Mouse (Mus musculus): ENCODE data around the gene Zfp423.

The Zfp423 gene

DNA sequence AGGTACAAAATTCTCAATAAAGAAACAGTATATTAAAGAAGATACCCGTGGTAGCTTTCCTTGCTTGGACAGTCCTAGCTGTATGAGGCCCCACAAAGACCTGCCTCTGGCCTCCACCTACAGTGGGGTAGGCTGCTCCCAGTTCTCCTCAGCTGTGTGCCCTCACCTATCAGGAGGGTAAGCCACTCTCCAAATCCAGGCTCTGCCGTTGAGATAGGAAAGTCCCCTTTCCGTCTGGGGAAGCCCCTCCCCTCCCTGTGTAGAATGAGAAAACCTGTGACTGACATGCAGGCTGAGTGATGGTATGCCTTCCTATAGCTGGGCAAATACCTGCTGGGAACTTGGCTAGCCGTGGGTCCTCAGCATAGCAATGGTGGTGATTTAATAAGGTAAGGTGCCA lies 257.8 kb downstream of the Zfp423 start:
- no peak for DNase-seq (ENCODE audit: low spot score in 2 of 2)

DNA sequence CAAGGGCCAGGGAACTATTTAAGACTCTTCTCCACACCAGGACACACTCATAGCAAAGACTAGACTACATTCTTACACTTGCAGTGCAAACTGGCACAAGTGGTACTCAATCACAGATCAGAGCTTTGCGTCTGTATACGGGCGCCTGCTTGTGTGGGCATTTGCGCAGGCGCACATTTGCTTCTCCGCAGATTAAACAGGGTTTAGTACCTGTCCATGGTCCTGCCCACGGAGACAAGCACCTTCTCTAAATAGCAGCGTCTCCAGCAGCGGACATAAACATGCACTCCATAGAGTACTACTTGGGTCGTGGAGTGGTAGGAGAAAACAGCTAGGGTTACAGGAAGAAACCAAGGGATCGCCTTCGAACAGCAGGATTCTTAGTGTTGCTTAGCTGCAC lies 259.1 kb downstream of the Zfp423 start:
- DNase-seq (ENCODE audit: low spot score in 2 of 2) = no peak

DNA sequence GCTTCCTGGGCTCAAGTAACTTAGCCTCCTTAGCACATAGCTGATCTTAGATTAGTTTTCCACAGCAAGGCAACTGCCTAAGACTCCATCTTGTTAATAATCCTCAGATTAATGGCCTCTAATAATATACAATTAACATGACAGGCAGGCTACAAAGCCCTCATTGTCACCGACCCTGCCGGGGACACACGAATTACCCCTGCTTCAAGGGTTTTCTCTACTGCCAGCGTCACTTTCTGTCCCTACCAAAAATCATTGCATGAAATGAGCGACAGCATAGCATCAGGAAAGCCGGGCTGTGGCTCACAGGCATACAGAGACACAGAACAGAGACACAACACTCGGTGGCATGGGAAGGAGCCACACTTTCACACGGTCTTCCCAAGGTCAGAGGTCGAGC lies 262.3 kb downstream of the Zfp423 start:
- no peak for DNase-seq (ENCODE audit: low spot score in 2 of 2)

- no peak for DNase-seq (ENCODE audit: low spot score in 2 of 2)
These were observed 265.7 kb downstream of the Zfp423 start for GRCm38 (mm10) chr8:87693741-87694140.

DNA sequence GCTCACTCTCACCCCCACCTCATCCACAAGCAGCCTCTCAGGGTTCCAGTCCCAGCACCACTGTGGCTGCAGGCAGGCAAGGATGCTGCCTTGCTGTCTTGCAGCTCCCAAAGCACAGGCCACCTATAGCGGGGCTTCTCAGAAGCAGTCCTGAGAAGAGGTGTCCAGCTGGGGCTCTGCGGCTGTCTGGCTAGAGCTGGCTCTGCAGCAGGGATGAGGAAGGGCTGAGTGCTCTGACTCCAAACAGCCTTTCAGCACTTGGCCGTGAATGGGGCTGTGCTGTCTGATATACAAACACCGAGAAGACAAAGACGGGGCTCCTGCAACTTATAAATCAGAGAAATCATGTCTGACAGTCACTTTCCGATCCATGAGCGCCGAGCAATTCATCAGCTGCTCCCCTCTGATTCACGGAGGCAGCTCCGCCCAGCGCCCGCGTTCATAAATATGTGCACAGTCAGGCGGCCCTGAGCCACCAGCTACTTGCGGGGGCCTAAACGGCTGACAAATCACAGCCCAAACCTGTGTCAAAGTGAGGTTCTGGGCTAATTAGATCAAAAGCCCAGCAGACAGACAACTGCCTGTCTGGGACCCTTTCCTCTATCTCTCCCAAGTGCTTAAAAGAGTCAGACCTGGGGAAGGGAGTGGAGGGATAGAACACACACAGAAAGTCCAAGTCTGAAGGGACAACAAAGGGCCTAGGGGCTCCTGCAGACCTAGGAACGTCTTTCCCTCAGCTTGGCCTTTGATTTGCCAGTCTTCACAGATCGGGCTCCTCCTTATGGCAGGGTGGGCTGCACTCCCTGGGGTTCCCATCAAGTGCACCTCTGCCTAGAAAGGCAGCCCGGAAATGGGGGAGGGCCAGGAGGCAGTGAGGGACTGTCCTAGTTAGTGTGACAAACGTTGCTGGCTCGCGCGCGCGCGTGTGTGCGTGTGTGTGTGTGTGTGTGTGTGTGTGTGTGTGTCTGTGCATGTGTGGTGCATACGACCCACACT lies 269.0 kb downstream of the Zfp423 start:
- no peak for DNase-seq (ENCODE audit: low spot score in 2 of 2)

DNA sequence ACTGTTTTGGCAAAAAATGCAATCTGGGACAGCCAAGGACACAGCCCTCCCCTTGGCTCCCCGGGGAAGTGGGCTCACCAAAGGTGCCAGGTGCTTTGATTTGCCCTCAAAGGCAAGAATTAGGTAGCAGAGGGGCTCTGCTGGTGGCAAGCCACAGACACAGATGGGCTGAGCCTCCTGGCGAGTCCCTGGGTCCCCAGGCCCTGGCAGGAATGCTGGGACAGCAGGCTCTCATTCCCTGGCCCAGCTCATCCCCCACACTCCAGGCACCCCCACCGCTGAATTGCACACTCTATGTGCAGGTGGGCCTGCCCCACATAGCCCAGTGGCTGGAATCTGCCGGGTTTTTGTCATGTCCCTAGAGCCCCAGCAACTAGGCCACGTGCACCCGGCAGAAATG lies 270.2 kb downstream of the Zfp423 start:
- no peak for DNase-seq (ENCODE audit: low spot score in 2 of 2)

DNA sequence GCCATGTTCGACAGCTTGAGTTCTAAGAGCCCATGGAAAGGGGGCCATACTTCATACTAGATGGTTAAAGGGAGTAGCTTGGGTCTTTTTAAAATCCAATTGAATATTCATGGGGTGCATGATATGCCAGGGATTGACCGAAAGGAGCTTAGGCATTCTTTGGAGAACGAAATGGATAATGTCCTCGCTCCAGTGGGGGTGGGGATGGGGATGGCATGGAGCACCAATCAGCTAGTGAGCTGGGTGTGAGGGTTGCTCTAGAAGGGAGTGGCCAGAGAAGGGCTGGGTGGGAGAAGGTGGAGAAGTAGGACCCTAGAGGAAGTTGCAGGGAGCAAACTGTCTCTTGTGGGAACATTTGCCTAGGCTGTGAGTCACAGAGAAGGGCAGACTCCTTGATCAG lies 271.0 kb downstream of the Zfp423 start:
- DNase-seq (ENCODE audit: low spot score in 2 of 2) = no peak

DNA sequence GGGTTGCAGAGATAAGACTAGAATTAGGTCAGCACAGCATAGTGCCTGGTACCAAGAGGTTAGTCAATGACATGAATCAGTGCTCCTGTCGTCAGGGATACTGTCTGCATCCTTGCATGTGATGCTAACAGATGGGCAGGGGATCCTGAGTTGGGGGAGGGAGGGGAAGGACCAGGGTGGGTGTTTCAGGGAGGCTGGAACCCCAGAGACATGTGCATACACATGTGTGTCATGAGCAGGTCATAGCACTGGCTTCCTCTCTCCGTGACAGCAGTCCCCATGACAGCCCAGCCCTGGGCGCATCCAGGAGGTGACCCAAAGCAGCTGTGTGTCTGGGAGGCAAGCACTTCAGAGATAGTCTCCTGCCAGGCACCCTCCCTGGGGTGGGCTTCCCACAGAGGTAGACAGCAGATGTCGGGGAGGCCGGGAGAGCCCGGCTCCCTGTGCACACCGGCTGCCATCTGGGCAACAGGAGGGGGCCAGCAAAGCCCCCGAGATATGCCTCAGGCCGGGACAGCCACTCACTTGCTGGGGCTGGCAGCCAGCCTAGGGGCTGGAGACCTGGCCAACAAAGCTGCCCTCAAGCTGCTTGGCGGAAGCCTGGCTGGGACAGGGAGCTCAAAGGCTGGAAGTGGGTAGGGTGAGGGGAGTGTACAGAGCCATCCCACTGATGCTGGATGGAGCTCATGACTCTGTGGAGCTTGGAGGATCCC lies 272.3 kb downstream of the Zfp423 start:
- no peak for DNase-seq (ENCODE audit: low spot score in 2 of 2)

GRCm38 (mm10) chr8:87686026-87686425 lies 273.4 kb downstream of the Zfp423 start:
- DNase-seq (ENCODE audit: low spot score in 2 of 2) = no peak

- DNase-seq (ENCODE audit: low spot score in 2 of 2) = no peak
These were observed 274.0 kb downstream of the Zfp423 start for GRCm38 (mm10) chr8:87685392-87685791.

- DNase-seq (ENCODE audit: low spot score in 2 of 2) = no peak
These were observed 277.3 kb downstream of the Zfp423 start for GRCm38 (mm10) chr8:87682066-87682465.

- DNase-seq (ENCODE audit: low spot score in 2 of 2) = no peak
These were observed 279.4 kb downstream of the Zfp423 start for GRCm38 (mm10) chr8:87680034-87680433.

DNA sequence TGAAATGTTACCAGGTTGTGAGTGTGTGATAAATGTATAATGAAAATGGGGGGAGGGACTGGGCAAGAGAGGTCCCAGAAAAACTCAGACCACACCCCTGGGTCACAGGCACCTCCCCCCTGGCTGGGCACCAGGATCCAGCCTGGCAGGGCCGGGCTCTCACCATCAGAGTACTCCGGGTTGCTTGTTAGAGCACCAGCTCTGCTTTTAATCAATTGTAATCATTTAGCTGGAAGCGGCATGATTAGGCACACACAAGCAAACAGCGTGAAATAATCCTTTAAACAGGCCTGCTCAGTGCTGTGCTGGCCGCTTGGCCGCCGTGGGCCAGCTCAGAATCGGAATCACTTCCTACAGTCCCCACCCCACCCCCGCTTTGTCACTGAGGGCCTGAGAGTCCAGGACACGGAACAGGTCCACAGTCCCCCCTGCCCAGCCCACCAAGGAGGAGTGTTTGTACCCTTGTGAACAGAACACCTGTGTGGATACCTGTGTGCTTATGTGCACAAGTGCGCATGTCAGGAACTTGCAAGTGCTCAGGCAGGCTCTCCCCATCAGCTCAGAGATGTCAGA lies 279.9 kb downstream of the Zfp423 start:
- no peak for DNase-seq (ENCODE audit: low spot score in 2 of 2)

DNA sequence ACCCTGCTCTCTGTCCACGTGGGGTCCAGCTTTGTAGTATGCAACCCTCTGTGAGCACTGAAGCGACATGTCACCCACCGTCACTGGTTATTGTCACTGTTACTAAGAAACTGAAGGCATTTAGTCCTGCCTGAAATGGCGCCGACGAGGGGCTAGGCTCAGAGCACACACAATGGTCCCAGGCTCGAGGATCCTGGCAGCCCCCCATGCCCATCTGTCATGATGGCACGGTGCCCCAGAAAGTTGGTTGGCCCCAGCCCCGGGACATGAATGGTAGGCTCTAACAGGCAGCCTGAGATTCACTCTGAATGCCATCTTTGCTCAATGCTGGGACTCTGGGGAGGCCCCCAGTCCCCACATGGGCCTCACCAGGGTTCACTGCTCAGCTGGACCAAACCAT lies 284.0 kb downstream of the Zfp423 start:
- DNase-seq (ENCODE audit: low spot score in 2 of 2) = no peak

DNA sequence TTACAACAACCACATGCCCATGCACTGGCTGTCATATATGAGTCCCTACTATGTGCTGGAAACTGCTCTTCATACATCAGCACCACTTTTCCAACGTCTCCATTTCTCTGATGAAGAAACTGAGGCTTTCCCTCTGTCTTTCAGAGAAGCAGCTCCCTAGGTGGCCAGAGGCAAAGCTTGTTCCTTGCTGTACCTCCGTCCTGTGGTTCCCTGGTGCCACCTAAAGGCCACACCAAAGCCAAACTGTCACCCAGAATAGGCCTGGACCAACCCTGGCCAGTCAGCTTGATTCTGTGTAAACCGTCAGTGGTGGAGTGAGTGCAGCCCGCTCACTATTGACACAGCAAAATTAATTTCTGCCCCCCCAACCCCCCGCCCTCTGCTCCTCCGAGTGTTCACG lies 285.2 kb downstream of the Zfp423 start:
- DNase-seq (ENCODE audit: low spot score in 2 of 2) = no peak

GRCm38 (mm10) chr8:87672214-87672613 lies 287.2 kb downstream of the Zfp423 start:
- DNase-seq (ENCODE audit: low spot score in 2 of 2) = no peak

- no peak for DNase-seq (ENCODE audit: low spot score in 2 of 2)
These were observed 288.0 kb downstream of the Zfp423 start for GRCm38 (mm10) chr8:87671209-87671970.

GRCm38 (mm10) chr8:87670232-87670631 lies 289.2 kb downstream of the Zfp423 start:
- no peak for DNase-seq (ENCODE audit: low spot score in 2 of 2)

DNA sequence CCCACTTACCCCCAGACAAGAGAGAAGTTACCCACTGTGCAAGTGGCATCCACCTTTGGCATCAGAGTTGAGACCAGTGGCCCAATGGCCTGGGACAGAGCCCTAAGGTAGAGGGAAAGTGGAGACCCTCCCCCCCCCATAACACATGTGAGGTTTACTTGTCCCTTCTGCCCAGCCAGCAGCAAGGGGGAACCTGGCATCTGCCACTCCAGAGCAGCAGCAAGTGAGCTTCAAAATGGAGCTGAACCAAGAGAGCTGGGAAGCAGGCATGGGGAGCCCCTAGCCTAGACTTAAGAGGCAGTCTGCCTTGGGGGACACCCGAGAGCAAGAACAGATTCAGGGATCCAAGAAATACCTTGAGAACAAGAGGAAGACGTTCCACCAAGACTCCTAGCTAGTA lies 290.7 kb downstream of the Zfp423 start:
- no peak for DNase-seq (ENCODE audit: low spot score in 2 of 2)

DNA sequence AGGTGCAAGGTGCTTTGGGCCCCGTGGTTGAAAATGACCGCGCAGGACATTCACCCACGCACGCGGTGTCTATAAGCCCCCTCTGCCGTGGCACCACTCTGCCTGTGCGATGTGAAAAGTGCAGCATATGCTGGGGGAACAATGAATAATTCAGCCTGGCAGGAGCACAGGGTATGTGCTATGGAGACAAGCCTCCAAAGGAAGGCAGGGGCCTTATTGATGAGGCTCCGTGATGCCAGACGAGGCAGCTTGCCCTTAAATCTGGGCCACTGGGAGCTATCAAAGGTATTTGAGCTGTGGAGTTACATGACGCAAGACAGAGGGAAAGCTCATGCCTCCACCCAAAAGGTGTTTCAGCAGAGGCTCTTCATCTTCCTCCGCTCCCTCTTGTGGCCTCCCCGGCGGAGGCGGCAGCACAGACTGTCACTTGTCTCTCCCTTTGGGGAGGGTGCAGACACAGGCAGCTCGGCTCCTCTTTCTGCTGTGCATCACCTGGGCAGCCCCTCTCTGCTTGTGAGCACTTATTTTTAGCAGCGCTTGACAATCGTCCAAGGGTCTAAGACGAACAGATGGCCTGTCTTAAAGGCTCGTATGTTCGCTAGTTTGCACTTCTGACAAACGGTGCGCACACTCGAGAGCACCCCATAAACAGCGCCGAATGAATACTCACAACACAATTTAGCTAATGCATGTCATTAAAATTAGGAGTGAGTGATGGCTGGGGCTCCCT lies 291.3 kb downstream of the Zfp423 start:
- peak in 1 of 2 experiments; percentile 66 for DNase-seq (ENCODE audit: low spot score in 2 of 2)

DNA sequence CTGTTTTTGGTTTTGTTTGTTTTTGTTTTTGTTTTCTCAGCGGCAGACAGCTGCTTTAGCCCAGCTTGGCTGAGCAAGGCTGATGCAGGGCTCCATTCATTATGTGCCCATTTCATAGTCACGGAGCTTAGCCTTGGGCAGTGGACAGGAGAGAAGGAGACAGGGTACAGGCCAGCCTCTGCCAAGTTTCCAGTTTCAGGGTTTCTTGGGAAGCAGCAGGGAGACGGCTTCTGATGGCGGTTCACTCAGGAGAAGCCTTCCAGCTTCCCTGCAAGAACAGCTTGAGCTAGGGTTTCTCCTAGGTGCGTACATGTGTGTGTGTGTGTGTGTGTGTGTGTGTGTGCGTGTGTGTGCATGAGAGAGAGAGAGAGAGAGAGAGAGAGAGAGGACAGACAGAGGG lies 292.1 kb downstream of the Zfp423 start:
- DNase-seq (ENCODE audit: low spot score in 2 of 2) = no peak
